Mouse (Mus musculus) T-helper 2 cell (primary cell): ENCODE measurements around the gene Wdhd1.
"Not testable (repeated sequence)": the region's sequence is repeated elsewhere in the genome, so short reads cannot be mapped to it uniquely, and the experiment has no call there.

Source experiments
- in situ Hi-C: fragments of 300-600 bp; cut with MboI, MseI; formaldehyde crosslinking; loops from one replicate; pipeline ENCODE4 v1.15.1; 2025; ENCODE audit warnings: high pct_unique_total_duplicates

The Wdhd1 gene

DNA sequence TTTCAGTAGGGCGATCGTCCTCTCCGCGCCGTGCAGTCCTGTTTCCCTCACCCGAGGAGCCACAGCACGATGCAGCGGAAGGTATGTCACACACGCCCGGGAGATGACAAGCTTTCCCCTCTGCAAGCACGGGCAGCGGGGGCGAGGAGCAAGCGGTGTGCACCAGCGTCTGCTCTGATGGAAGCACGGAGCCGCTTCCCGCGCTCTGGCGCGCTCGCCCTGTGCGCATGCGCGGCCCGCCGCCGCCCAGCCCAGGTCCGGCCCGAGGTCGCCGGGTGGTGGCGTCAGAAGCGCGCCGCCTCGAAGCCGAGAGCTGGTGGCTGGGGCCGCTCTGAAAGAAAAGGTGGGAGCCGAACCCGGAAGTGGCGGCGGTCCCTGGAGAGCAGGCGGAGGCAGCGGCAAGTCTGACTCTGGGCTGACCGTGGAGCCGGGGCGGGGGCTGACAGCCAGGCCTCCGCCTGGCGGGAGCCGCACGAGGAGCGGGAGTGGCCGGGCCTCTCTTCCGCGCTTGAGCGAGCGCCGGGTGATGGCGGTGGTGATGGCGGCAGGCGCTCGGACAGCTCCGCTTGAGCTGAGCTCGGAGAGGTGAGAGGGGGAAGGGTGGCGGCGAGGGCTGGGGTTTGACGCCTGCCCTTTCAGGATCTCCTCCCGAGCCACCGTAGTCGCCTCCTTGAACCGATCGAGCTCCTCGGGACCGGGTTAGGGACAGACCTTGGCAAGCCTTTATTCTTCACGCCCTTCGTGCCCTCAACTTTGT lies at the start of gene Wdhd1, which contains the start of gene Socs4:
TSS of gene Wdhd1 (minus strand) at position 221 of the 757 bp plus-strand sequence.
TSS of gene Socs4 (plus strand) at position 295 of the 757 bp plus-strand sequence.
- in situ Hi-C loops = no loop called here

DNA sequence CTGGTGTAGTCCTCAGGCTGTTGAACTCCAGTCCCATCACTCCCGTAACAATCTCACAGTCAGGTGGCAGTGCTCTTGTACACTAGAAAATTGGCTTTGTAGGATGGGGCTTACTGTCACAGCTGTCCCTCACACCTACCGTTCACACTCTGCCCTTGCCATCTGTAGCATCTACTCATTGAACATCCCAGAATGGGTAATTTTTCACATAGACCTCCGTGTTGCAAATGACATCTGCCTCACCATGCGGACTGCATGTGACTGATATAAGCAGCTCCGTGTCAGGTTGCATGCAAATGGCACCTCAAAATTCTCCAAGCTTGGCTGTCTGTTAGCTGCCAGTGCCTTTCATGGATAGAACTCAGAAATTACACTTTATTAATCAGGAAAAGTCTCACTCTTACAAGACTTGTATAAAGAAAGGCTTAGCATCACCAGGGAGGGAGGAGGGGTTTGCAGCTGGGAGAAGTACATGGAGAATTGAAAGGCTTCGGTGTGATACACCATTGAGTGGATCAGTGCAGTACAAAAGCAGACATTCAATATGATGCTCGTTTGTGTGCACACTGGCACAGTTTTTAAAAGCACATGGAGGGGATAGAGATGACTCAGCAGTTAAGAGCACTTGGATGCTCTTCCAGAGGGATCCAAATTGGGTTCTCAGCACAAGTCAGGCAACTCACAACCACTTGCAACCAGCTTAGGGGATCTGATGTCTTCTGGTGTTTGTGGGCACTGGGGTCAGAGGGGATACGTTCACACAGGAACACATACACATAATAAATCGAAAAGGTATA lies 49.5 kb upstream of the Wdhd1 start:
- in situ Hi-C loops = no loop called here

DNA sequence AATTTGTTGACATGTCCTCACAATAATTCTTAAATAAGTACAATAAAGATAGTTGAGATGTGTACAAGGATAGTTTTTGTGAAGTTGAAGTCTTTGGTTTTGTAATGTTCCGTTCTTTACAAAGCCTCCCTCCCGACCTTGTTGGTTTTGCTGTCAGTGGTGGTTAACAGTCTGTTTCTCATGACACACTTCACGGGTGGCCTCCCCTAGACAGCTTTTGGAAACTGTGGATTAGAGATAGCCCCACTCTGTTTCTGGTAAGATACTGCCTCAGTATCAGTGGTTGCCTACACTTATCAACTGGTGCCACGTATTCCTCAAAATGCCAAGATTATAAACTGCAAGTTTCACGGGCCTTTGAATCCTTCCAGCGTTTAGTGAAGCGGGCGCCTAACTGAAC lies 44.9 kb upstream of the Wdhd1 start:
- in situ Hi-C loops = not testable (repeated sequence)

DNA sequence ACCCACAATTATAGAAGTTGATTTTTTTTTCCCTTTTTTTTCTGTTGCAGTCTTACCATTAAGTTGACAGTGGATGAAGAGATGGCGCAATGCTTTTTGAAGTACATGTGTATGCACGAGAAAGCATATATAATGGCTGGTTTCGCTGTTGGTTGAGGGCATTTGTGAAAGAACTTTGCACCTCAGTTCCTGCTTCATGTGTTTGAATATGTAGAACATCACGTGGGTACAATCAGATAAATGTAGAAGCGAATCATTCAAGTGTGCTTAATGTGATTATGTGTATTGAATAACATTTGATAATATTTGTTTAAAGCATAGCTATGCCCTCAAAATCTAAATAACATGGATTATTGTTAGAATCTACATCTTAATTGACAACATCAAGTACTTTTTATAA lies 42.7 kb upstream of the Wdhd1 start:
- in situ Hi-C loops = no loop called here

DNA sequence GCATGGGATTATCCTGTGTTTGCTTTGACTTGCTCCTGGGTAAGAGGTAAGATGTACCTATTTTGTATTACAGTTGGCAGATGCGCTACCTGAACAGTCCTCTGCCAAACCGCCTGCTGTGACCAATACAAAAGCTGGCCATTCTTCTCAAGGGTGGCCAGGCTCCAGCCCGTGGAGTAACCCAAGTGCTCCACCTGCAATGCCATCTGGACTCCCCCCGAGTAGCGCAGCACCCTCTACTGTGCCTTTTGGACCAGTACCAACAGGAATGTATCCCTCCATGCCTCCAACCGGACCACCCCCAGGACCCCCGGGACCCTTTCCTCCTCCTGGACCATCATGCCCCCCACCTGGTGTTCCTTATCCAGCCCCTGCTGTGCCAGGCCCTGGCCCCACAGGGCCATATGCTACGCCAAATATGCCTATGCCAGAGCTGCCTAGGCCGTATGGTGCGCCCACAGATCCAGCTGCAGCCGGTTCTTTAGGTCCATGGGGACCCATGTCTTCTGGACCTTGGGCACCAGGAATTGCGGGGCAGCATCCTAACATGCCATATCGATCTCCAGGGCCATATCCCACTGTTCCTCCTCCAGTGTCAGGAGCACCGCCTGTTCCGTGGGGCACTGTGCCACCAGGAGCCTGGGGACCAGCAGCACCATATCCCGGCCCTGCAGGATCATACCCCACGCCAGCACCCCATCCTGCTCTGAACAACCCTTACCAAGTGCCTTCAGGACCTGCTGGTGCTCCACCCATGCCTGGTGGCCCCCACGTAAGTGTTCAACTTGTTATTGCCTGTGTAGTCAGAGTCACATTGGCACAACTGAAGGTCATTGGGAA lies 33.9 kb upstream of the Wdhd1 start:
- in situ Hi-C loops = no loop called here

DNA sequence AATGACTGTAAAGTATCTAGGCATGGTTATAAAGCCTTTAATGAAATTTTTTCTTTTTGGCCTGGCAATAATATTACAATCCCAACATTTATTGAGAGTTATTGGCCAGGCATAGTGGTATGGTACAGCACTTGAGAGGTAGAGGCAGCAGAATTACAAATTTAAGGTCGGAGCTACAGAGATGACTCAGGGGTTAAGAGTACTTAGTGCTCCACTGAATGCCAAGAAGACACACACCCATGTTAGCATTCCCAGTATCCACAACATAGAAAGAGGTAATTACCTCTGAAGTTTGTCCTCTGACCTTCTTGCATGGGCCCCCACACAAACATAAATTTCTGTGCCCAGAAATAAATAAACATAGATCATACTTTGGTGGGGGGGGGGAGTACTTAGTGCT lies 32.4 kb upstream of the Wdhd1 start:
- in situ Hi-C loops = loop anchor here (5.0 kb wide), 1 partner anchor 42 kb away; no protein-coding TSS in a partner anchor

DNA sequence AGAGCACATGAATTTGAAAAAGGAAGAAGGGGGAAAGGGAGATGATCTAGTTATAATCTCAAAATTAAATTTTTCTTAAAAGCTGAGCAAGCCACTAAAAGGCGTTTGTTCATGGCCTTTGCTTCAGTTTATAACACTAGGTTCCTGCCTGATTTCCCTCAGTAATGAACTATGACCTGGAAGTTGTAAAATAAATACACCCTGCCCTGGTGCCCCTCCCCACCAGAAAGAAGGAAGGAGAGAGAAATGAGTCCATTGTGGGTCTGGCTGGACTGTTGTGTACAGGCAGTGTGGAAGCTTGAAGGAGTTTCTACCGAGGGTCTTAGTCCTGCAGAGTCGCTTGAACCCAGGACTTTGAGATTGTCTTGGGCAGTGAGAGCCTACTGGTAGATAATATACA lies 31.0 kb upstream of the Wdhd1 start:
- in situ Hi-C loops = loop anchor here (5.0 kb wide), 1 partner anchor 40 kb away; no protein-coding TSS in a partner anchor

DNA sequence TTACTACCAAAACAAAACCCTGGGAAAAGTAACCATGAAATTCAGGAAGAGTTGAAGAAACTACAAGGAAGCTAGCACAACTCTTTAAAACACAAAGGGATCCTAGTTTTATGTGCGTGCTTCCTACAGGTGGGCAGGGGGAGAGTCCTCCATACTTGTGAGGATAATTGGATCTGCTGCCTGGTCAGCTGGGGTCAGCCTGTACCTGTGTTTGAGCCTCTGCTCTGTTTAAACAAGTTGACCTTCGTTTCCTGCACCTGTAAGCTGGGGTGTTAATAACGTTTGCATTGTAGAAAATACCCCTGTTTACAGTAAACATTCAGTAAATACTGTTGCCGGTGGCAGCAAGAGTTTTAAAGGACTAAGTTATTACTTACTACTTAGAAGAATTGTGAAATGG lies 29.3 kb upstream of the Wdhd1 start:
- in situ Hi-C loops = loop anchor here (5.0 kb wide), 1 partner anchor 39 kb away; no protein-coding TSS in a partner anchor

DNA sequence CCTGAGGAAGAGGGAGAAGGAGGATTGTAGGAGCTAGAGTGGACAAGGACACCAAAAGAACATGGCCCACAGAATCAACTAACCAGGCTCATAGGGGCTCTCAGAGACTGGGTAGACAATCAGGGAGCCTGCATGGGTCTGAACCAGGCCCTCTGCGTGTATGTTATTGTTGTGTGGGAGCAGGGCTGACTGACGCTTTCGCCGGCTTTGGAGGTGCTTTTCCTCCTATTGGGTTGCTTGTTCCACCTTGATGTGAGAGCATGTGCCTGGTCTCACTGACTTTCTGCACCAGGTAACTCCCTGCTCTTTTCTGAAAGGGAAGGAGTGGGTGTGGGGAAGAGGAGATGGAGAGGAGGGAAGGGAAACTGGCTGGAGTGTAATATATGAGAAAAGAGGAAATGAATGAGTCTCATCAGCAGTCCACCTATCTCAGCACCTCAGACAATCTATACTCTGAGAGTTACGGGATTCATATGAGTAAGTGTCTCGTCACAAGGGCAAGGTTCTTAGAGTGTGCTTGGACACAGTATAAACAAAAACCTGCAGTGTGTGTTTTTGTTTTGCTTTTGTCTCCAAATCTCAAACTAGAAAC lies 28.3 kb upstream of the Wdhd1 start:
- in situ Hi-C loops = loop anchor here (5.0 kb wide), 1 partner anchor 38 kb away; no protein-coding TSS in a partner anchor

DNA sequence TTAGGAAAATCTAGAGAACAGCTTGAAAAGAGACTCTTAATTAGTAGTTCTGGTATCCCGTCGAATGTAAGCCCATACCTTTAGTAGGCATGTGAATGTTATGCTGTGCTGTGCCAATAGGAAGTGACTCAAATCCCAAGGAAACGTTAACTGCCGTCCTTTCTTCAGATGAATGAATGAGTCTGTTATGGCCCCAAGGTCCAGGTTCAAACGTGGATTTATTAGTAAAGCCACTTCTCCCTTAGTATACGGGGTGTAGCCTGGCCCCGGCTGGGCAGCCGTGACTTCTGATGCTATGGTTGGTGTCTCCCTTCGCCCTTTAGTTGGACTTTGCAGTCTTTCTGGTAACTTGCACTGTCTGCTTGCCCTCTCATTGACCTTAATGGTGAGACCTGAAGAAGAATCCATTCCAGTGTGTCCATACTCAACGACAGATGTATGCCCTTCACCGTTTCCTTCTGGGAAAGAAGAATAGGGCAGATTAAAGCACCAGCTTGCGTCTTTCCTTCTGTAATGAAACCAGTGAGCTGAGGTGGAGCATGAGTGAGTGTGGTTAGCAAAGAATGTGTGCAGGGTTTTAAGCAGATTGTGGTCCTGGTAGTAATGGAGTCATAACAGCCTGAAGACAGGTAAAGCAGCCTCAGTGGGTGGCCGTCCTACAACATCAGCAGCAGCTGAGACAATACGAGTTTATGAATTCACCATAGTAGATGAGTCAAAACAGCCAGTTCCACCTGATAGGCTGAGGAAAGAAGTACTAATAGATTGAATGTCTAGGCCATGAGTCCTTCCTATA lies 26.4 kb upstream of the Wdhd1 start:
- in situ Hi-C loops = no loop called here

DNA sequence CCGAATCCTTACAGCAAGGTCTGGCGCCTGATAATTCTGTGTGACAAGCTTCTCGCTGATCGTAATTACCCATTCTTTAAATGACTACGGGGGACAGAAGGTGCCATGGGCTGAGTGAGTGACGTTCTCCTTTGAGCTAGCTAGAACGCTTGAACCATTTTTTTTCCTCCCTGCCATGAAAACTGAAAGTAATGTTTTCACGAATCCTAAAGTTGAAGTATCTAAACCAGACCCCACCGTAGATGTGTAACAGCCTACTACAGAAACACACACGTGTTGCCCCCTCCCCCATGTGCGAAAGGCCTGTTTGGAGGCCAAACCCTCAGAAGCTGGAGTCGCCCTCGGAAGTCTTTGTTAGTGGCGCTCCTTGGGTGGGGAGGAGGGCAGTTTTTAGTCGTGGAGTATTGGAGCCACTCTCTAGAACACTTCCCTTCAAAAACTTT lies 22.2 kb upstream of the Wdhd1 start:
- in situ Hi-C loops = no loop called here

DNA sequence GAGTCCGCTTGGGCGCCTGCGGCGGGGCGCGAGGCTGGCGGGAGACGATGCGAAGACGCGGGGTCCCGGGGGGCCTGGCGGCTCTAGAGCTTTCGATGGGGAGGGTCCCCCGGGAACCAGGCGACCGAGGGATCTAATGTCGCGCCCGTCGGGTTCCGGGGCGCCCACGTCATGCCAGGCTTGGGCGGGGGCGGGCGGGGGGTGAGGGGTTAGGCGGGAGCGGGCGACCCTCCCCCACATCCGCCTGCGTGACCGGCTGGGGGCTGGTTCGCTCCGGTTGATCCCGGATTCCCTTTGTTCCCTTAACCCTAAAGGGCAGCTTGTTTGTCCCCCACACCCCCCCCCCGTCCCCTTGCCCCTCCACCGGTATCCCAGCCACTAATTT lies 21.7 kb upstream of the Wdhd1 start:
- in situ Hi-C loops = no loop called here

DNA sequence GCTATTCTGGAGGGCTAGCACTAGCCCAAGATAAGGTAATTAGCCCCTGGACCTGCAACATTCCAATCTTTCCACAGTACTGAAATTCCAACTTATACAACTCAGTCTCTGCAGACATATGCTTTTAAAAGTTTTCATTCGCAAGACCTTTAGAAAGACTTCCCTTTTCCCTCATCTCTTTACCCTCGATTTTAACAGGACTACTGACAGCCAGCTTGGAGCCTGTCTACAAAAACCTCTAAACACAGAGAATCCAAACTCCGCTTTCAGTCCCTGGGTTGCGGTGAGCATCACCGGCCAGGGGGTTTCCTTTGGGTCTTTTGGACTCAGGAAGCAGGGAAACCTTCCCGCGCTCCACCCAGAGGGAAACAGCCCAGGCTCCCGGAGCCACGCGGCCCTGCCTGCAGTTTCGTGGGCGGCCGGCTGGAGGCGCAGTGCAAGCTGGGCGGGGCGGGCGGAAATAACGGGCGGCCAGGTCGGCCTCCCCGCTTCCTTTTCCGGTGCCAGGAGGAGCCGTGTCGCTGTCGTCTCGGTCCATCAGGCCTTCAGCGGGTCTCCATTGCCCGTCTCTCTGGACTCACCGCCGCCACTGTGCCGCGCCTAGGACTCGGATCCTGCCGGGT lies 21.2 kb upstream of the Wdhd1 start, which contains the start of gene Mapk1ip1l:
TSS of gene Mapk1ip1l (plus strand) at position 482 of the 623 bp plus-strand sequence.
- in situ Hi-C loops = no loop called here

DNA sequence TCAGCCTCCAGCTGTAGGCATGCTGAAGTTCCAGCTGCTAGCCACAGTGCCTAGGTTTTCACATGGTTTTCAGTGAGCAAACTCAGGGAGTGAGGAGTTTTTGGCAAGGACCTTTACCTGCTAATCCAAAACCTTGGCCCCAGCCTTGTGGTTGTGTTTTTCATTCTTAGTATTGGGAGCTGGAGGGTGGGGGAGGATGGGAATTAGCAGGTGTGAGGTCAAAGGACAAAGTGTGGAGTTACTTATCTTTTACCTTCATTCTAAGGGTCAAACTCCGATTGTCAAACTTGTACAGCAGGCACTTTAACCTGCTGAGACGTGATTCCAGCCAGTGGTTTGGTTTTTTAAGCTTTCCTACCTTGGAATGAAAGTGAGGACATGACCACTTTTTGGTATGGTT lies 19.6 kb upstream of the Wdhd1 start:
- in situ Hi-C loops = no loop called here

DNA sequence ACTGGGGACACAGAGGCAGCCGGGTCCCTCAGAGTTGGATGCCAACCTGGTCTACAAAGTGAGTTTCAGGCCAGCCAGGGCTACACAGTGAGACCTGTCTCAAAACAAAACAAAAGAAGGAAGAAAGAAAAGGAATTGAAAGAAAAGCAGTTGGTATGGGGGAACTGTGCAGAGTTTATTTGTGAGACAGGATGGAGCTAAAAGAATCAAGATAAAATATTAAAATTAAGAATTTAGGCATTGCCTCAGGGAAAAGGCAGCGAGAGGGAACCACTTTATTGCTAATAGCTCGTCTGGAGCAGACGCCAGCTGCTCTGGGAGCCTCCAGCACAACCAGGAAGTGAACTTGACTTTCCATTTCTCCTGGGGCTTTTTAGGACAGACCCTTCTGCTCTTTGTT lies 17.5 kb upstream of the Wdhd1 start:
- in situ Hi-C loops = no loop called here

DNA sequence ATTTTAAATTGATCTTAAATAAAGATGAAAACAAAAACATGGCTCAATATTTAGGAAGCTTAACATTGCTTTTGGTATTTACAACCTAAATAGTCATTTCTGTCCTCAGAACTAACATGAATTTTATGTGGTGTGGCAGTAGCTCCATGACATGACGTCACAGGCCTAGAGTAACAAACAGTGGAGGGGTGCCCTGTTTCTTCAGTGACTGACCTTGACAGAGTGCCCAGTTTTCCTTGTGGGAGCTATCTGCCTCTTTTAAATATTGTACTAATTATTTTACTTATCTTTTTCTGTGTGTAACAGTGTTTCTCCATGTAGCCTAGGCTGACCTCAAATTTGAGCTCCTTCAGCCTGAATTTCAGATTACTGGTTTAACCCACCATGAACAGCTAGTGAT lies 15.1 kb upstream of the Wdhd1 start:
- in situ Hi-C loops = no loop called here

DNA sequence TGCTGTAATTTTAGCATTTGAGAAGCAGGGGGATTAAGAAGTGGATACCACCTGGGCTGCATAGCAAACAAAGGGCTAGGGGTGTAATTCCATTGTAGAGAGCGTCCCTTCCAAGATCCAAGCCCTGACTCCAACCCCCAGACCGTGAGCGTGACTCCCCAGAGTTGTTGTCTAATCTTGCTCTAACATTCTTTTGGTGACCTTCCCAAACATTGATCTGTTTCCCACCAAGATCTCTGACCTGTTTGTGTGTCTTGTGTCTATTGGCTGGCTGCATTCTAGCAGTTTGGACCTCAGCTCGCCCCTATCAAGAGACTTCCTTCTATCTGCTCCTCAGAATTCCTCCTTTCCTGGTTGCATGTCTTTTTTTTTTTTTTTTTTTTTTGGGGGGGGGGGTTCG lies 10.4 kb upstream of the Wdhd1 start:
- in situ Hi-C loops = no loop called here

DNA sequence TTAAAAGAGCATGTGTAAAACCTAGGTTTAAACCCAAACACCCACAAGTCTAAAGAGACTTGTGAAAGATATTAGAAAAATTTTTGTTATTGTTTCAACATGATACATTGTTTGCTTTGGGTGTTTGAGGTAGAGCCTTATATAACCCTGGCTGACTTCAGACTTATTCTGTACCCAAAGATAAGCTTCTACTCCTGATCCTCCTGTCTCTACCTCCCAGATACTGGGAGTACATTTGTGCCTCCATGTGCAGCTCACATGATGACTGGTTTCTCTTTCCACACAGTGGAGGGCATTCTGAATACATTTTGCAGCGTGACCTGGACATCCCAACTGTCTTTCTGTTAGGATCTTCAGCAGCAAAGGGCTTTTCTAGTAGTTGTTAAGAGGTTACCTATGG lies 9.6 kb upstream of the Wdhd1 start:
- in situ Hi-C loops = no loop called here

DNA sequence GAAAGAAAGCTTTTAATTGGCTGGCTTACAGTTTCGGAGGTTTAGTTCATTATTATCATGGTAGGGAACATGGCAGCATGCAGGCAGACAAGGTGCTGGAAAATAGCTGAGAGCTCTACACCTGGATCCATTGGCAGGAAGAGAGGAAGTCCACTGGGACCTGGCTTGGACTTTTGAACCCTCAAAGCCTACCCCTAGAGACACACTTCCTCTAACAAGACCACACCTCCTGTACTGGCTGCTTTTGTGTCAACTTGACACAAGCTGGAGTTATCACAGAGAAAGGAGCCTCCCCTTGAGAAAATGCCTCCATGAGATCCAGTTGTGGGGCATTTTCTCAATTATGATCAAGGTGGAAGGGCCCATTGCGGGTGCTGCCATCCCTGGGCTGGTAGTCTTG lies 8.6 kb upstream of the Wdhd1 start:
- in situ Hi-C loops = no loop called here

DNA sequence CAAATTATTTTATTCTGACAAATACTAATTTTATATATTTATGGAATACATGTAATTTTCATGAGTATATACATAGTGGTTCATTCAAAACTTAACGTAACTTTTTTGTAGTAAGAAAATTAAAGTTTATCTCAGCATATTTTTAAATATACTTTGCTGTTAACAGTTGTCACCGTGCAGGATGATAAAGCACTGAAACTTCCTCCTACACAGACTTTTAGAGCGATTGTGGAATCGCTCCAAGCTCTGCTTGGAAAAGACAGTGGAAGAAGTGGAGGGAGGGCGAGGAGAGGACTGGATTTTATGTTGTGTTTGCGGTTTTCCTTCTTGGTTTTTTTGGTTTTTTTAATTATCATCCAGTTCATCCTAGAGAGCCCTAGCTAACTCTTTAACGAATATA lies 6.9 kb upstream of the Wdhd1 start:
- in situ Hi-C loops = no loop called here
